8 mouse cellular contexts compared by ENCODE assay signal in the genomic region with DNA sequence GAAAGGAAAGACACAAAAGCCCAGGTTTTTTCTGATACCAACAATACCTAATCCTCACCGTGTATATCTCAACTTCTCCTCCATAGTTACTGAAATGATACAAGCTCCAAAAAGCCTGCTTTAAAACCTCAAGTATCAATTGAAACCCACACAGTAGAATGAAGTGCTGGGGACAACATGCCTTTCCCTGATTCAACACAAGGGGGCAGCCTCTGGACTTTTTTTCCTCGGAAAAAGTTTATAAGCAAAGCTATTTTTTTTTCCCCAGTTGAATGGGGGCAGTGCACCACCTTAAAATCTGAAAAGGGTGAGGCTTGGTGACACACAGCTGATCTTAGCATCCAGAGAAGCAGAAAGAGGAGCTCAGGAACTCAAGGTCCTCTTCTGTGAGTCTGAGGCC.
DNase-seq lines count a peak whose midpoint lies in the region; ATAC-seq and TF ChIP-seq lines count a peak whose summit lies in the region.

No protein-coding gene starts in this region.

- peaks cover 14% of the 10 kb centered on the region for H3K4me1 ChIP-seq in heart, embryonic 12.5 days (replicated peaks)
- no peaks in the 10 kb centered on the region for H3K4me1 ChIP-seq in midbrain, postnatal 0 days (ENCODE audit: insufficient read depth, low read length)
- H3K4me1 ChIP-seq in midbrain, embryonic 16.5 days (ENCODE audit: control insufficient read depth, insufficient read depth, low read length) = no peaks in the 10 kb centered on the region

- H3K4me2 ChIP-seq in heart, embryonic 12.5 days = no peak overlapping the region
- H3K4me2 ChIP-seq in midbrain, postnatal 0 days (ENCODE audit: low read depth, low read length, poor library complexity, severe bottlenecking) = no peak overlapping the region
- no peak overlapping the region for H3K4me2 ChIP-seq in midbrain, embryonic 16.5 days (ENCODE audit: low read length)

- ATAC-seq in heart, embryonic 12.5 days (ENCODE audit: insufficient number of reproducible peaks, low FRiP score) = no peak
- no peak for ATAC-seq in midbrain, postnatal 0 days (ENCODE audit: low FRiP score)
- ATAC-seq in midbrain, embryonic 16.5 days = no peak

- H3K4me3 ChIP-seq in heart, embryonic 12.5 days = no peak overlapping the region
- no peak overlapping the region for H3K4me3 ChIP-seq in midbrain, postnatal 0 days (ENCODE audit: low read depth, low read length)
- no peak overlapping the region for H3K4me3 ChIP-seq in midbrain, embryonic 16.5 days (ENCODE audit: low read depth, low read length)

- peak; percentile 75 for DNase-seq in heart, adult 11 months
- peak; percentile 63 for DNase-seq in midbrain, postnatal 0 days (ENCODE audit: low spot score)
- DNase-seq in NIH3T3 (ENCODE audit: low read depth) = peak; percentile 87
- DNase-seq in forelimb bud, embryonic 11.5 days (ENCODE audit: low read depth, low spot score) = peak; percentile 41
- DNase-seq in mesoderm, embryonic 11.5 days (ENCODE audit: low read depth, low spot score) = peak; percentile 29
- no peak for DNase-seq in spleen, postnatal 14 days (ENCODE audit: low spot score in 2 of 2)

- H3K27ac ChIP-seq in heart, embryonic 12.5 days (ENCODE audit: poor library complexity, severe bottlenecking) = no peak overlapping the region
- no peak overlapping the region for H3K27ac ChIP-seq in midbrain, postnatal 0 days (ENCODE audit: low read depth, low read length)
- no peak overlapping the region for H3K27ac ChIP-seq in midbrain, embryonic 16.5 days (ENCODE audit: low read length)

- H3K9ac ChIP-seq in heart, embryonic 12.5 days = no peak overlapping the region
- no peak overlapping the region for H3K9ac ChIP-seq in midbrain, postnatal 0 days (replicated peaks; ENCODE audit: low read length, poor library complexity, severe bottlenecking)
- no peak overlapping the region for H3K9ac ChIP-seq in midbrain, embryonic 16.5 days (ENCODE audit: low read depth, low read length)

- WGBS in heart, embryonic 12.5 days = 7% methylated on average over 2 of the region's 2 CpGs
- 9% methylated on average over 2 of the region's 2 CpGs for WGBS in midbrain, postnatal 0 days
- WGBS in midbrain, embryonic 16.5 days = 14% methylated on average over 2 of the region's 2 CpGs

- H3K27me3 ChIP-seq in heart, embryonic 12.5 days (replicated peaks) = no peaks in the 10 kb centered on the region
- H3K27me3 ChIP-seq in midbrain, postnatal 0 days (ENCODE audit: insufficient read depth, low read length) = no peaks in the 10 kb centered on the region
- H3K27me3 ChIP-seq in midbrain, embryonic 16.5 days (ENCODE audit: control insufficient read depth, insufficient read depth, low read depth, low read length) = no peaks in the 10 kb centered on the region

- H3K36me3 ChIP-seq in heart, embryonic 12.5 days = no peaks in the 10 kb centered on the region
- peaks cover 11% of the 10 kb centered on the region; the same call in 1 of the 2 replicates for H3K36me3 ChIP-seq in midbrain, postnatal 0 days (ENCODE audit: insufficient read depth, low read length)
- no peaks in the 10 kb centered on the region for H3K36me3 ChIP-seq in midbrain, embryonic 16.5 days (ENCODE audit: control insufficient read depth, insufficient read depth, low read length)

- no peaks in the 10 kb centered on the region for H3K9me3 ChIP-seq in heart, embryonic 12.5 days (replicated peaks)
- no peaks in the 10 kb centered on the region for H3K9me3 ChIP-seq in midbrain, postnatal 0 days (ENCODE audit: low read length)
- no peaks in the 10 kb centered on the region for H3K9me3 ChIP-seq in midbrain, embryonic 16.5 days (replicated peaks; ENCODE audit: control insufficient read depth, low read length, poor library complexity, severe bottlenecking)

- TF ChIP-seq CTCF in midbrain, postnatal 0 days (IDR thresholded peaks at IDR 0.05) = peak; percentile 82

Comparison
In these comparisons a context has a peak if more than half of its experiments do, and no peak if none do; other contexts are left out.
1. DNase-seq: peak in heart, adult 11 months (single experiment), midbrain, postnatal 0 days (single experiment), NIH3T3 (single experiment), forelimb bud, embryonic 11.5 days (single experiment) and mesoderm, embryonic 11.5 days (single experiment); none in spleen, postnatal 14 days (0 of 2).